Mouse (Mus musculus) forebrain, embryonic 12.5 days (tissue): ENCODE results near the gene Mfsd4b2. TPM values are rescaled to one million over a fixed set of nuclear protein-coding genes. Genes with fewer than 3 reads are reported as not detected.

Source experiments
- polyA plus RNA-seq: library from polyadenylated mRNA; unstranded; fragments of >200 nt; fragmentation: Nextera tagmentation; extraction: Ambion mirVana; gene quantifications from 2 replicates; pipeline ENCODE4 v1.2.1, GENCODE M21; 2016

Mfsd4b2 gene
- polyA plus RNA-seq, 1 experiment from 2014 or later, result not detected

Other genes with a start within 250 kb of the Mfsd4b2 start
- 19.7 and 19.9 TPM in 2 replicates for gene Rev3l, start 194.8 kb downstream of the Mfsd4b2 start, polyA plus RNA-seq
- gene Mfsd4b4, start 27.7 kb downstream of the Mfsd4b2 start, polyA plus RNA-seq, result 5.4 and 5.6 TPM in 2 replicates
- gene Mfsd4b3, start 33.2 kb upstream of the Mfsd4b2 start, polyA plus RNA-seq, result not detected in 2 replicates
- not detected in 2 replicates for gene Mfsd4b5, start 59.7 kb upstream of the Mfsd4b2 start, polyA plus RNA-seq
- gene Mfsd4b1, start 98.3 kb upstream of the Mfsd4b2 start, polyA plus RNA-seq, result 0.15 TPM in 1 of 2 replicates, not detected in the other
- gene Slc16a10, start 215.3 kb upstream of the Mfsd4b2 start, polyA plus RNA-seq, result 5.4 and 8.7 TPM in 2 replicates